Mouse (Mus musculus) adrenal gland, postnatal 4 days (tissue): ENCODE measurements around the gene Kcnk4. TPM values are rescaled to one million over a fixed set of nuclear protein-coding genes. Genes with fewer than 3 reads are reported as not detected.
A peak's percentile ranks its signal among the peaks of the same experiment; 100 is the strongest.

Experiments used
- DNase-seq, 2 experiments: peaks; one replicate each; pipeline ENCODE4 v3.0.0; 2021 to 2022; ENCODE audit warnings: low spot score in 2 of 2, mixed read lengths in 2 of 2
- total RNA-seq, 2 experiments: library from RNA; stranded (reverse); gene quantifications; 2 replicates each; pipeline ENCODE4 v1.2.3; 2021

Kcnk4 gene
- total RNA-seq, 2 experiments from 2014 or later, result 0.14 to 0.34 TPM

DNA sequence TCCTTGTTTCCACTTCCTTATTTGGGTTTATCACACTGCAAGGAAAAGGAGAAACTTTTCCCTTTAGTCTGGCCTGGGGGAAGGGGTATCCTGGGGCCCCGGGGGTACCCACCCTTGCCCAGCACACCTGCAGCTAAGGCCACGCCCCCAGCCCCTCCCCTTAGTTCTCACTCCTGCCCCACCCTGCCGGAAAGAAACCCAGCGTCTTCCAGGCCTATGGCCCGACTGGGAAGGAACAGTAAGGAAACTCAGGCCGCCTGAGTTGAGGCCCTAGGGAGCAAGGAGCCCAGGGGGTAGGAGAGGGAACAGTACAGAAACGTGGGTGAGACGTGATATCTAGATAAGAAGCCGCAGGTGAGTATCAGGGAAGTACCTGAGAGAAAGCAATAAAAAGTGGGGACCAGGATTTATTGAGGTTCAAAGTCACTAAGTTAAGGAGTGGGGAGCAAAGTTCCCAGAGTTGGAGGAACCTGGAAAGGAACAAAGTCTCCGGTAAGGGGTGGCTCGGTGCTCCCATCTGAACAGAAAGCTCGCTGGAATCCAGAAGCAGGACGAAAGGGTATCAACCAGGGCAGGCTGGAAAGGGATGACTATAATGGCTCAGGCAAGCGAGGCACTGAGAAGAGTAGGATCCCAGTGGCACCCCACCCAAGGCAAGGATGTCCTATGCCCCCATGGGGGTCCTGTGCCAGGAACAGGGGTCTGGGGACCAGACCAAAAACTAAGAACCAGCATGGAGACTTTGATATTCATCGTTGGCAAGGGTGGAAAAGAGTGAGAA is 34.4 kb upstream of the Kcnk4 start:
- no peak for DNase-seq

DNA sequence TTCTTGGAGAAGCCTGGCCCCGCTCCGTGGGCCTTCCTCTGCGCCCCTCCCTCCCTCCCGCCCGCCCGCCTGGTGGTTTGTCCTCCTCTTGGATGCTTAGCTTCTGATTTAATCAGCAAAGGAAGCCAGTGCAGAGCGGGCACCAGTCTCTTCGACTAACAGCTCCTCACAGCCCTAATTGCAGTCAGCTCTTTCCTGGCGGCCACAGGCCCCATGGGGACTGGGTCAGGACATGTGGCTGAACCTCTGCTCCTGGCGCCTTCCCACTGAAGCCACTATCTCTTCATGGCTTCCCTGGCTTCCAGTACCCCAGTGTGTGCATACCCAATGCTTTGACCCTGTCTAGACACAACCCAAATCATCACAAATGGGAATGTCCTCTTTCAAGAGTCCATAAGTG is 22.1 kb upstream of the Kcnk4 start:
- DNase-seq, result no peak

DNA sequence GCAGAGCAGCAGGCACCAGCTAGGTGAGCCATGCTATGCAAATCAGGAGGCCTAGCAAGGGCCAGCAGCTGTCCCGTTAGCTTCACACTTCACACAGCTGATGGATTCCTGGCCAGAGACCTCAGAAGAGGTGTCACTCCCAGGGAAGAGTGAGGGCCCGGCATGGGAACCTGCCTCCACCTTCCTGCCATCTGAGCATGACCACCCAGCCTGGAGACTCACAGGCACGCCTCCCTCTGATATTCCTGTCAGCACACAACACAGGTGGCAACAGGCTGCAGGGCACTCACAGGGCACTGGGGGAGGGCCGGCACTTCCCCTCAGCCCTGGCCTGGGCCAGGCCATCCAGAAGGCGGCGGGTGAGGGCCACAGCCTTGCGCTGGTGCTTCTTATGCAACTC is 21.1 kb upstream of the Kcnk4 start:
- no peak for DNase-seq

DNA sequence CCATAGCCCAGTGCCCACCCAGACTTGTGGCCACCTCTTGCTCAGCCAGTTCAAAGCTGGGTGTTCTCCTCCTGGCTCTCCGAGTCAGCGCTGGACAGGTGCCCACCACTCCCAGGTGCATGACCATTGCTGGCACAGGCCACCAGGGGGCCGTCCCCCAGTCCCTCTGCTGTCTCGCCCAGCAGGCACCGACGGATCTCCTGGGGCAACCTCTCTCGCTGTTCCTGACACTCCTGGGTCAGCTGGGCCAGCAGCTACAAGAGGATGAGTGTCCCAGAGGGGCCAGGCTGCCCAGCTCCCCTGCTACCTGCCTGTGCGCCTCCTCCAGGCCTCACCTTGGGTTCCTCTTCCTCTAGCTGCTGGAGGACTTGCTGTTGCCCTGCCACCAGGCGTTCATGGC is 19.7 kb upstream of the Kcnk4 start:
- DNase-seq, result no peak

DNA sequence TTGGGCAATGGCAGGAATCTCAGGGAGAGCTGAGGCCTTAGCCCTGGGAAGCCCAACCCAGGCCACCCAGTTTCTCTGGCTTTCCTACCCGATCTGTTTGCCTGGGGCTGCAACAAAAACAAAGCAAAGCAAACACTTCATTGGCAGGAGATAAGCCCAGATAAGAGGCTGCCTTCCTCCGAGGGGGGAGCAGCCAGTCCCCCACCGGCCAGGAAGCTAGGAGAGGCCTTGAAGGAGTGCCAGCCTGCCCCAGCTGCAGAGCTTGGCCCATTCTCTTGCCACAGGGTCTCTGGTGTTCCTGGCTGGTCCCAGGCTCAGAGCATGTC is 18.4 kb upstream of the Kcnk4 start:
- peak in 1 of 2 experiments; percentile 49 for DNase-seq

GRCm38 (mm10) chr19:6951994-6952711 is 17.8 kb upstream of the Kcnk4 start:
- DNase-seq, result peak; percentile 71 to 73

- peak; percentile 70 to 83 for DNase-seq
Observed at GRCm38 (mm10) chr19:6951381-6951968, 17.2 kb upstream of the Kcnk4 start.

GRCm38 (mm10) chr19:6950613-6951153 is 16.4 kb upstream of the Kcnk4 start:
- DNase-seq, result no peak

GRCm38 (mm10) chr19:6949951-6950350 is 15.6 kb upstream of the Kcnk4 start:
- DNase-seq, result no peak

GRCm38 (mm10) chr19:6949532-6949931 is 15.2 kb upstream of the Kcnk4 start:
- DNase-seq, result no peak

DNA sequence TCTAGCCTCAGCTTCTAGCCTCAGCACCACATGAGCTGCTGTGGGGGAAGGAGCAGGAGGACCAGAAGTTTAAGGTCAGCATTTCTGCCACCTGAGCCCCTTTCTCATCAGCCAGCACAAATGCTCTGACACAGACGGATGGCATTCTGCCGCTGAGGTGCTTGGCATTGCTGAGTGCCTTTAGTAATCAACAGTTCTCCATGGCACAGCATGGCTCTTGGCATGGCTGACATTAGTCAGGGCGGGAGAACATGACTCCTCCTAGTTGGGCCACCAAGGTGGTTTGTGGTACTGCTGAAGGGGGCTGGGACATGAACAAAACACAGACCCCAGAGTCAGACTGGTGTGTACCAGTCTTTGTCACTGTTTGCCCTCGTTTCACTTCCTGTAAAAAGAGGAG is 13.9 kb upstream of the Kcnk4 start:
- no peak for DNase-seq

DNA sequence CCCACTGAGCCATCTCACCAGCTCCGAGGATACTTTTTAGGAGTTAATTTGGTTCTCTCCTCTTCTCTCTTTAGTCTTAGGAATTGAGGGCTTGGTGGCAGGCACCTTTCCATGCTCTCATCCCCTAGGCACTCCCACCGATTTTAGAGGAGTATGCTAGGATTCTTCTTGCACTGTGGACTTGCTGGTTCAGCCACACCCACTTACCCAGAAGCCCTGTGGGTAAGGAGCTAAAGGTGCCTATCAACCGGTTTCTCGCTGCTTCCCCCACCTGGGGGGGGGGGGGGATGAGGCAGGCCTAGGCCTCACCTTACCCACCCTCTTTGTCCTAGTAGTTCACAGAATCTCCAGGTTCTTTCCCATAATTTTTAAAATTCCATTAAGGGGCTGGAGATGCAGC is 13.4 kb upstream of the Kcnk4 start:
- DNase-seq, result no peak

DNA sequence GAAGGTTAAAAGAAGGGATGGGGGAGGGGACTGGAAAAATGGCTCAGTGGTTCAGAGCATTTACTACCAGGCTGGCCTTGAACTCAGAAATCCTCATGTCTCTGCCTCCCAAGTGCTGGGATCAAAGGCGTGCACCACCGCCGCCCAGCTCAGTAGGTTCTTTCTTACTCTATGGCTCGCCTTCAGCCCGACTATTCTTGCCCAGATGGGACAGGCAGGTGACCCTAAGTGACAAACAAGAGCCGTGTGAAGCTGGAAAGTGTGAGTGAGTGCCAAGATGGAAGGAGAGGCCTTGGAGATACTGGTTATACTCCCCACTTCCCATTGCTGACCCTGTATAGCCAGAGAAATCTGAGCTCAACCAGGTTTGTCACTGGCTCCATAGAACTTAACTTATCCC is 9.4 kb upstream of the Kcnk4 start:
- DNase-seq, result no peak

DNA sequence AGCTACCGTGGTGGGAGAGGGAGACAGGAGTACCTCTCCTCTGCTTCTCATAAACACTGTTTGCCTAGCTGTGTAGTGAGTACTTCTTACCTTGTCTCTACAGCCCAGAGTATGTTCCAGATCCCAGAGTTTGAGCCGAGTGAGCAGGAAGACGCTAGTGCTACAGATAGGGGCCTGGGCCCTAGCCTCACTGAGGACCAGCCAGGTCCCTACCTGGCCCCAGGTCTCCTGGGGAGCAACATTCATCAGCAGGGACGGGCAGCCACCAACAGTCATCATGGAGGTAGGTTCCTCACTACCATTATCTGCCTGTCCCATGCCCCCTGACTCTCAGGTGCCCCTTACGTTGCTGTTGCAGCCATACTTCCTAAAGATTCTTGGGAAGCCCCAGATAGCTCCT is 8.4 kb upstream of the Kcnk4 start:
- no peak for DNase-seq

DNA sequence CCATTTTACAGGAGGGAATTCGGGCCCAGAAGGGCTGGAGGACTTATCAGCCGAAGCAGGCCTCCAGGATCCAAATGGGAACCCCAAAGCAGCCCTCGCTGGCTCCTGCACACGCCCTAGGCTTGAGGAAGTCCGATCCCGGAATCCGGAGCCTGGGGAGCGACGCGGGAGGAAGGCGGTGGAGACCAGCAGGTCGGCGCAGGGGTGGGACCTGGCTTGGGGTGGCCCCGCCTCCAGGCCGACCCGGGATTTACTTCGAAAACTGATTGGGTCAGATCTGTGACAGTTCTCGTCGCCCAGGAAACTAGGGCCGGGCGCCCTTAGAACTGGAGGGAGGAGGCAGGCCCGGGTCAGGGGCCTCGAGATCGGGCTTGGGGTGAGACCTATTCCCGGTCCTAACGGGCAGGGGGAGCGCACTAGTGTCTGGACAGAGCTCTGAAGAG is 8.0 kb upstream of the Kcnk4 start, which contains the start of gene Gpr137:
Gpr137 (minus strand) TSS at position 232 of the 443 bp plus-strand sequence.
- peak; percentile 80 to 94 for DNase-seq

GRCm38 (mm10) chr19:6941372-6942248 is 7.3 kb upstream of the Kcnk4 start, which contains the start of gene Bad:
Gene Bad (plus strand): TSS chr19:6941861.
- DNase-seq, result peak; percentile 89 to 96

DNA sequence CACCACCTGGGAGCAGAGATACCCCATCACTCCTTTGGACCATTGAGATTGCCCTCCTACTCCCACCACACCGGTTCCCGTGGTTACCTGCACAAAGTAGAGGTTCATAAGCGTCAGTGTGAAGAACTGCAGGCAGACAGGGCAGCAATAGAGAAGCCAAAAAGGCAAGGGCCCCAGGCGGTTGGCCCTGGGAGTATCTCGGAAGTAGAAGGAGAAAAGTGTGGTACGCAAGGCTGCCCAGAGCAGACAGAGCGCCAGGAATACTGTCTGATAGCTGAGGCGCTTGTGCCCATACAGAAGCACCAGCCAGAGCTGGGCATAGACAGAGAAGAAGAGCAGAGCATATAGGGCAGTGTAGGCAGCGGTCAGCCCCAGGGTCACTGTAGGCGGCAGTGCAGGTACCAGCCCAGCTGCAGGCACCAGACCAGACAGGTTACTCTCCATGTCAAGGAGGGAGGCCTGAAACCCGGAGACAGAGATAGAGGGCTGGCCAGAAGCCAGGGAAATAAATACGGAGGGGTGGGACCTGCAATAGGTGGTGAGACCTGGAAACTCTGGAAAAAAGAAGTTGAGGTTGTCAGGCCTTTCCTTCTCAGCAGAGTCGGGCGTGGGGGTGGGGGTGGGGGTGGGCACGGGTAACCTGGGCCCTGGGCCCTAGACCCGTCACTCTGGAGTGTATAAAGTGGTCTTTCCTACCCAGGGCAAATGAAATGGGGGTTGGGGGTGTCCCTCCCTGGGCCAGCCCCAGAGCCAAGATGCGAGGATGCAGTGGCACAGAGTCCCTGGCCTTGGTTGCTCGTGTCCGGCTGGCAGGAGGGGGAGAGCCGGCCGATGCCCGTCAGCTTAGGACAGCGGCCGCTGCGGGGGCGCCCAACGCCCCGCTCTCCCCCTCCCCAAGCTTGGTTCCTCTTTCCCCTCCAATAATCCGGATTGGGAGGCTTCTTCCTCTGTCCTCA is 6.4 kb upstream of the Kcnk4 start:
- DNase-seq, result no peak

- DNase-seq, result no peak
Observed at GRCm38 (mm10) chr19:6939106-6940002, 5.0 kb upstream of the Kcnk4 start.
